Mouse (Mus musculus): ENCODE data around the gene Dgkh. TPM values are rescaled to one million over a fixed set of nuclear protein-coding genes. Genes with fewer than 3 reads are reported as not detected.

The Dgkh gene
- polyA plus RNA-seq, 1 experiment: 1.2 TPM

DNA sequence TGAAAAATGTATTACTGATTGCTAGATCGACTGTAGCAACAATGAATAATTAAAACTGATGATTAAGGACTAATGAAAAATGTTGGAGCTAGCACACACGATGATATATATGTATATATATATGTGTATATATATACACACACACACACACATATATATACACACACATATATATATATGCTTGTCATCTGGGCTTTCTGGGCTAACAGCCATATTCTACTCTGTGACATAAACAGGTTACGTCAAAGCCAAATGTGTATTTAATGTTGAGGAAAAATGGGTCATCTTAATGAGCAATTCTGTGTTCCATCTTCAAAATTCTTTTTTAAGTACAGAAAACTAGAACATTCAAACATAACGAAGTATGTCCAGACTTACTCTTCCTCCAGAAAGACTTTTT is 30.5 kb downstream of the Dgkh start:
- H3K36me3 ChIP-seq (ENCODE audit: control insufficient read depth, insufficient read depth): no peaks in the 10 kb centered on the region
- H3K79me2 ChIP-seq (ENCODE audit: control insufficient read depth, insufficient read depth): no peaks in the 10 kb centered on the region
- no peak overlapping the region for H3K4me2 ChIP-seq (ENCODE audit: low read depth)
- H3K4me3 ChIP-seq: no peak overlapping the region
- no peaks in the 10 kb centered on the region for H3K27me3 ChIP-seq (ENCODE audit: control insufficient read depth, insufficient read depth, insufficient read length)
- no peak overlapping the region for H3ac ChIP-seq (ENCODE audit: control insufficient read depth, insufficient read length)
- TF ChIP-seq E2F4 (IDR thresholded peaks at IDR 0.05; ENCODE audit: insufficient read depth) (no peak), TCF12 (IDR thresholded peaks at IDR 0.05; ENCODE audit: insufficient read depth, poor library complexity, severe bottlenecking) (no peak), MYOG (IDR thresholded peaks at IDR 0.05; ENCODE audit: control insufficient read depth in 1 of 3, insufficient read depth in 1 of 3, insufficient read length in 2 of 3, low read depth in 2 of 3) (no peak), POLR2A (IDR thresholded peaks at IDR 0.05; ENCODE audit: insufficient read length, low read depth) (no peak)

DNA sequence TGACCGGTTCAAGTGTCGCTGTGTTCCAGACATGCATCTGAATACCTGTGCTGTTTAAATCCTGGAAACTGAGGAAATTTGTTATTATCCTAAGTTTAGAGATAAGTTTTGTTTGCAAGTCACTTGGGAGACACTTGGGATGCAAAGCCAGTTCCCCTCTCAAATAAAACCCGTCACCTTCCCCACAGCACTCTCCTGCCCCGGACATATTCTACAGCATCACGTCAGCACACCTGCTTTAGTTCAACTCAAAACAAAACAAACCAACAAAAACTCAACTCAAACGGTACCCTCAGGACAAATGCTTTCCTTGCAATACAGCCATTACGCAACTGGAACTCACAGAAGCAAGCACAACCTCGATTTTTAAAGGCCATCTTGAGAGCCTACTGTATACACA is 31.1 kb downstream of the Dgkh start:
- no peak overlapping the region for H3ac ChIP-seq (ENCODE audit: control insufficient read depth, insufficient read length)
- no peaks in the 10 kb centered on the region for H3K27me3 ChIP-seq (ENCODE audit: control insufficient read depth, insufficient read depth, insufficient read length)
- TF ChIP-seq MYOD1 (IDR thresholded peaks at IDR 0.05; ENCODE audit: control insufficient read depth in 1 of 3, insufficient read length in 2 of 3, low read depth in 2 of 3) (no peak), POLR2A (IDR thresholded peaks at IDR 0.05; ENCODE audit: insufficient read length, low read depth) (no peak), TCF12 (IDR thresholded peaks at IDR 0.05; ENCODE audit: insufficient read depth, poor library complexity, severe bottlenecking) (no peak), USF1 (IDR thresholded peaks at IDR 0.05; ENCODE audit: low read depth) (no peak), TCF3 (IDR thresholded peaks at IDR 0.05; ENCODE audit: insufficient read length, low read depth) (no peak), E2F4 (IDR thresholded peaks at IDR 0.05; ENCODE audit: insufficient read depth) (no peak), REST (IDR thresholded peaks at IDR 0.05; ENCODE audit: insufficient read depth, insufficient read length) (no peak), SRF (IDR thresholded peaks at IDR 0.05; ENCODE audit: control insufficient read depth, insufficient read length, low read depth) (no peak), POLR2AphosphoS2 (IDR thresholded peaks at IDR 0.05; ENCODE audit: insufficient read length, low read depth) (no peak)
- no peaks in the 10 kb centered on the region for H3K79me2 ChIP-seq (ENCODE audit: control insufficient read depth, insufficient read depth)
- H3K36me3 ChIP-seq (ENCODE audit: control insufficient read depth, insufficient read depth): no peaks in the 10 kb centered on the region
- no peak overlapping the region for H3K4me3 ChIP-seq
- H3K4me2 ChIP-seq (ENCODE audit: low read depth): no peak overlapping the region

DNA sequence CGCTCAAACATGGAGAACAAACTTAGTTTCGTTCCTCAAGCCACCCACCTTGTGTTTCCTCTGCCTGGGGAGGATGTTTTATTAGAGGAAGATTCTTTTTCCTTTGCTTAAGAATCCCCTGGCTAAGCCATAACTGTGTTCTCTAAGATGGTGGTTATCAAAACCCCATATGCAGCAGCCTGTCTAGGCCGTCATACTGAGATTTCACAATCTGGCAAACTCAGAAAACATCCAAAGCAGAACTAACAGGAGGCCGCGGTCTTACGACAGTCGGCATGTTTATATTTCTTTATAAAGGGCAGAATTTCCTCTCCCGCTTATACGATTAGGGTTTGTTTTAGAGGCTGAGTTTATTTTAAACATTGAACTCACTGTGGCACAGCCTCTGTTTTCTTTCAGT is 31.5 kb downstream of the Dgkh start:
- Histone ChIP-seq H3K4me2 (ENCODE audit: low read depth) (no peak overlapping the region), H3K4me3 (no peak overlapping the region), H3ac (ENCODE audit: control insufficient read depth, insufficient read length) (no peak overlapping the region), H3K36me3 (ENCODE audit: control insufficient read depth, insufficient read depth) (no peaks in the 10 kb centered on the region), H3K27me3 (ENCODE audit: control insufficient read depth, insufficient read depth, insufficient read length) (no peaks in the 10 kb centered on the region), H3K79me2 (ENCODE audit: control insufficient read depth, insufficient read depth) (no peaks in the 10 kb centered on the region)
- TF ChIP-seq TCF3 (IDR thresholded peaks at IDR 0.05; ENCODE audit: insufficient read length, low read depth) (no peak), CEBPB (IDR thresholded peaks at IDR 0.05; ENCODE audit: insufficient read depth, poor library complexity, severe bottlenecking) (no peak), USF1 (IDR thresholded peaks at IDR 0.05; ENCODE audit: low read depth) (no peak), E2F4 (IDR thresholded peaks at IDR 0.05; ENCODE audit: insufficient read depth) (no peak), POLR2AphosphoS2 (IDR thresholded peaks at IDR 0.05; ENCODE audit: insufficient read length, low read depth) (no peak), MAX (IDR thresholded peaks at IDR 0.05; ENCODE audit: low read depth) (no peak), MYOD1 (IDR thresholded peaks at IDR 0.05; ENCODE audit: control insufficient read depth in 1 of 3, insufficient read length in 2 of 3, low read depth in 2 of 3) (no peak), SRF (IDR thresholded peaks at IDR 0.05; ENCODE audit: control insufficient read depth, insufficient read length, low read depth) (no peak), POLR2A (IDR thresholded peaks at IDR 0.05; ENCODE audit: insufficient read length, low read depth) (no peak), REST (IDR thresholded peaks at IDR 0.05; ENCODE audit: insufficient read depth, insufficient read length) (no peak), TCF12 (IDR thresholded peaks at IDR 0.05; ENCODE audit: insufficient read depth, poor library complexity, severe bottlenecking) (no peak), MYOG (IDR thresholded peaks at IDR 0.05; ENCODE audit: control insufficient read depth in 1 of 3, insufficient read depth in 1 of 3, insufficient read length in 2 of 3, low read depth in 2 of 3) (no peak)

DNA sequence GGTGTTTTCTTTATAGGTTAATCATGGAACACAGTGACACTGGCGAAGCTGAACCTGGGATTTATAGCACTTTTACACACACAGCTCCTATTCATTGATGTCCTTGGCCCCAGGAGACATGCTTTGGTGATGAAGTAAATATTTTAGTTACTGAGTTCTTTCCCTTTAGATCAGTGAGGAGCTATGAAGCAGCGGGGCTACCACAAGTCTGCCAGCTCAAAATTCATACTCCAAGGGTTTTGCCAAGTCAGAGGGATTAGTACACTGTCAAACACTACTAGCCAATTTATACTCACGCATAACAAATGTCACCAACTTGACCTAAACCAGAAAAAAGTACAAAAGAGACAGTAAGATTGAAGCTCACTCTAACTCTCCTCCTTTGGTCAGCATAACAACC is 32.9 kb downstream of the Dgkh start:
- H3ac ChIP-seq (ENCODE audit: control insufficient read depth, insufficient read length): no peak overlapping the region
- no peak overlapping the region for H3K4me3 ChIP-seq
- no peaks in the 10 kb centered on the region for H3K27me3 ChIP-seq (ENCODE audit: control insufficient read depth, insufficient read depth, insufficient read length)
- no peaks in the 10 kb centered on the region for H3K79me2 ChIP-seq (ENCODE audit: control insufficient read depth, insufficient read depth)
- no peaks in the 10 kb centered on the region for H3K36me3 ChIP-seq (ENCODE audit: control insufficient read depth, insufficient read depth)
- H3K4me2 ChIP-seq (ENCODE audit: low read depth): no peak overlapping the region
- TF ChIP-seq SRF (IDR thresholded peaks at IDR 0.05; ENCODE audit: control insufficient read depth, insufficient read length, low read depth) (no peak), MYOD1 (IDR thresholded peaks at IDR 0.05; ENCODE audit: control insufficient read depth in 1 of 3, insufficient read length in 2 of 3, low read depth in 2 of 3) (no peak), POLR2A (IDR thresholded peaks at IDR 0.05; ENCODE audit: insufficient read length, low read depth) (no peak), REST (IDR thresholded peaks at IDR 0.05; ENCODE audit: insufficient read depth, insufficient read length) (no peak), TCF3 (IDR thresholded peaks at IDR 0.05; ENCODE audit: insufficient read length, low read depth) (no peak), POLR2AphosphoS2 (IDR thresholded peaks at IDR 0.05; ENCODE audit: insufficient read length, low read depth) (no peak), USF1 (IDR thresholded peaks at IDR 0.05; ENCODE audit: low read depth) (no peak), CEBPB (IDR thresholded peaks at IDR 0.05; ENCODE audit: insufficient read depth, poor library complexity, severe bottlenecking) (no peak), MYOG (IDR thresholded peaks at IDR 0.05; ENCODE audit: control insufficient read depth in 1 of 3, insufficient read depth in 1 of 3, insufficient read length in 2 of 3, low read depth in 2 of 3) (no peak), MAX (IDR thresholded peaks at IDR 0.05; ENCODE audit: low read depth) (no peak)

DNA sequence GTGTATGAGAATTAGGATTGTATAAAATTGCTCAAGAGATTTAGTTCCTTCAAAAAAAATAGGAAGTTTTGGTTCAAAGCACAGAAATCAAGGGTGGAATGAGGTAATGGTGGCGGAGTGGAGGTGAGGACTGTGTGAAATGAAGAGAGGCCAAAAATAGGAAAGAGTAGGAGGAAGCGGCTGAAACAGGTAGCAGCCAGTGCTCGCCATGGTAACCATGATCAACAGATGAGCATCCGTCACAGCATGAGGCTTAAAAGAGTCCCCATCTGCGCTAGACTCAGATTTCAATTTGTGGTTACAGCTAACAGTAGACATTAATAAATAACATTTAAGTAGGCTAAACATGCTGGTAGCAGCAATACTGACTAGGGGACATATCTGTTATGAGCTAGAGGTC is 33.4 kb downstream of the Dgkh start:
- no peak overlapping the region for H3K4me3 ChIP-seq

More for the DNA sequence above, 33.4 kb downstream of the Dgkh start:
- Histone ChIP-seq H3ac (ENCODE audit: control insufficient read depth, insufficient read length) (no peak overlapping the region), H3K79me2 (ENCODE audit: control insufficient read depth, insufficient read depth) (no peaks in the 10 kb centered on the region), H3K36me3 (ENCODE audit: control insufficient read depth, insufficient read depth) (no peaks in the 10 kb centered on the region), H3K4me2 (ENCODE audit: low read depth) (no peak overlapping the region), H3K27me3 (ENCODE audit: control insufficient read depth, insufficient read depth, insufficient read length) (no peaks in the 10 kb centered on the region)
- TF ChIP-seq CEBPB (IDR thresholded peaks at IDR 0.05; ENCODE audit: insufficient read depth, poor library complexity, severe bottlenecking) (no peak), TCF3 (IDR thresholded peaks at IDR 0.05; ENCODE audit: insufficient read length, low read depth) (no peak), REST (IDR thresholded peaks at IDR 0.05; ENCODE audit: insufficient read depth, insufficient read length) (no peak), TCF12 (IDR thresholded peaks at IDR 0.05; ENCODE audit: insufficient read depth, poor library complexity, severe bottlenecking) (no peak), SRF (IDR thresholded peaks at IDR 0.05; ENCODE audit: control insufficient read depth, insufficient read length, low read depth) (no peak), USF1 (IDR thresholded peaks at IDR 0.05; ENCODE audit: low read depth) (no peak), MYOD1 (IDR thresholded peaks at IDR 0.05; ENCODE audit: control insufficient read depth in 1 of 3, insufficient read length in 2 of 3, low read depth in 2 of 3) (no peak), POLR2A (IDR thresholded peaks at IDR 0.05; ENCODE audit: insufficient read length, low read depth) (no peak), MYOG (IDR thresholded peaks at IDR 0.05; ENCODE audit: control insufficient read depth in 1 of 3, insufficient read depth in 1 of 3, insufficient read length in 2 of 3, low read depth in 2 of 3) (no peak), E2F4 (IDR thresholded peaks at IDR 0.05; ENCODE audit: insufficient read depth) (no peak), MAX (IDR thresholded peaks at IDR 0.05; ENCODE audit: low read depth) (no peak), POLR2AphosphoS2 (IDR thresholded peaks at IDR 0.05; ENCODE audit: insufficient read length, low read depth) (no peak)

All from myocyte (in vitro differentiated cells).